Mouse (Mus musculus) heart, postnatal 0 days (tissue): ENCODE data around the gene Gmppa.

ENCODE experiments used
- CTCF ChIP-seq: IDR thresholded peaks from 2 replicates; pipeline ENCODE4 v1.5.1; 2016; ENCODE audit warnings: antibody characterized with exemption, control low read depth, low read depth
- EP300 ChIP-seq: IDR thresholded peaks from 2 replicates; pipeline ENCODE4 v1.6.1; 2016; ENCODE audit warnings: antibody characterized with exemption, low read depth

GRCm38 (mm10) chr1:75492579-75493170 is 56.9 kb downstream of the Gmppa start:
- no peak for TF ChIP-seq CTCF
- TF ChIP-seq EP300, result no peak
